Mouse (Mus musculus) cortical plate, adult 2 months (tissue): Measurements from ENCODE around the gene Kctd11. TPM values are rescaled to one million over a fixed set of nuclear protein-coding genes. Genes with fewer than 3 reads are reported as not detected.
"Not testable (repeated sequence)": the region's sequence is repeated elsewhere in the genome, so short reads cannot be mapped to it uniquely, and the experiment has no call there.

Experiments
- H3K27ac ChIP-seq: fragments of 200-500 bp; 2 replicates; pipeline ENCODE4 v1.5.1; 2012; ENCODE audit warnings: low read length, control low read depth, inconsistent platforms; ENCODE audit not compliant: insufficient read depth
- H3K4me1 ChIP-seq: fragments of 200-500 bp; 2 replicates; pipeline ENCODE4 v1.6.1; 2011; ENCODE audit warnings: low read length; ENCODE audit not compliant: control insufficient read depth, insufficient read depth
- H3K4me3 ChIP-seq: fragments of 200-500 bp; 2 replicates; pipeline ENCODE4 v1.5.1; 2011; ENCODE audit warnings: mild to moderate bottlenecking, low read length, control low read depth; ENCODE audit not compliant: insufficient read depth
- CTCF ChIP-seq: fragments of 200-500 bp; IDR thresholded peaks from 2 replicates; pipeline ENCODE4 v1.5.1; 2011; ENCODE audit warnings: mild to moderate bottlenecking, control low read depth, low read length; ENCODE audit not compliant: insufficient read depth; ENCODE audit errors: extremely low read depth
- POLR2A ChIP-seq: fragments of 200-500 bp; IDR thresholded peaks from 2 replicates; pipeline ENCODE4 v1.6.1; 2011; ENCODE audit warnings: mild to moderate bottlenecking, low read length, control low read depth; ENCODE audit not compliant: insufficient read depth; ENCODE audit errors: extremely low read depth
- polyA plus RNA-seq: library from polyadenylated mRNA; depleted of rRNA; stranded (reverse); fragments of >200 nt; gene quantifications from 2 replicates; pipeline ENCODE4 v1.2.3, GENCODE M21; 2012; rRNA removed

The Kctd11 gene
- 1.5 and 1.7 TPM in 2 replicates for polyA plus RNA-seq

DNA sequence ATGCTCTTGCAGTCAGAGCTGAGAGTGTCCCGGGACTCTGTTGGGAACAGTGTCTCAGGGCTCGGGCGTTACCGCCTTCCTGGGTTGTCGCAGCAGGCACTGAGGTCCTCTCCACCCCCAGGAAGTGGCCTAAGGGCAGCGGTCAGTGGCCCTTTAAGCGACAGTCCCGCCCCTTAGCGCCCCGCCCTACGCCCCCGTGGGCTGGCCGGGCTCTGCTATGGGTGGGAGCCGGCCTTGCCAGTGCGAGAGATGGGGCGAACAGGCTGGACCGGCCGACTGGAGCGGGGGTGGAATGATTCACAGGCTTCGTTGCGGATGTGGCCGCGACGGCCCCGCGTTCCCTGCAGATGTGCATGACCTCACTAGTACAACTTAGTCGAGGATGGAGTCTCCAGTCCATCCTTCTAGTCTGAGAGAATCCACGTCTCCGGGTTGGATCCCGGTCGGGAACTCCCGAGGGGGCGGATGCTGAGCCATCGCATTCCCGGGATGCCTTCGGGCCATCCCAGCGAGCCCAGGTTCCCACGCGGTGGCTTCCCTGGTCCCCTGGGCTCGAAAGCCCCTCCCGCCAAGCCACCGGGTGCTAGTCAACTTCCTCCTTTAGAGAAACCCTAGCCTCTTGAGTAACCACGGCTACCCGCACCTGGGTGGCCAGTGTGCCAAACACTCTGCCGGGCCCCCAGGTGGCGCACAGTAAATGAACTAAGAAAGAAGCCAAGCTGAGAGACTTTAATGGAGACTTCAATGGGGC, at the start of gene Kctd11:
Gene Kctd11, minus strand, starts transcription at position 554 of the 751 bp plus-strand sequence.
- H3K4me1 ChIP-seq = no peaks in the 10 kb centered on the region
- TF ChIP-seq CTCF (no peak), POLR2A (peak; percentile 70)
- H3K4me3 ChIP-seq = peak within 1 kb of the TSS; percentile 33
- peak within 1 kb of the TSS; percentile 51 for H3K27ac ChIP-seq

DNA sequence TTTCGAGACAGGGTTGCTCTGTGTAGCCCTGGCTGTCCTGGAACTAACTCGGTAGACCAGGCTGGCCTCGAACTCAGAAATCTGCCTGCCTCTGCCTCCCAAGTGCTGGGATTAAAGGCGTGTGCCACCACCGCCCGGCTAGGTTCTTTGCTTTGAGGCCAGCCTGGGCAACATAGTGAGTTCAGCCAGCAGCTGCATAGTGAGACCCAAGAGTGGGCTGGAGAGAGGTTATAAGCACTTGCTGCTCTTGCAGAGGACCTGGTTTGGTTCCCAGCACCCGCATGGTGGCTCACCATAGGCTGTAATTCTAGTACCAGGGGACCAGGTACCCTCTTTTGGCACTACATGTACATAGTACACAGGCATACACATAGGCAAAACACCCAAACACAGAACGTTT, 49.0 kb upstream of the Kctd11 start:
- not testable (repeated sequence) for H3K4me3 ChIP-seq, H3K27ac ChIP-seq, H3K4me1 ChIP-seq

DNA sequence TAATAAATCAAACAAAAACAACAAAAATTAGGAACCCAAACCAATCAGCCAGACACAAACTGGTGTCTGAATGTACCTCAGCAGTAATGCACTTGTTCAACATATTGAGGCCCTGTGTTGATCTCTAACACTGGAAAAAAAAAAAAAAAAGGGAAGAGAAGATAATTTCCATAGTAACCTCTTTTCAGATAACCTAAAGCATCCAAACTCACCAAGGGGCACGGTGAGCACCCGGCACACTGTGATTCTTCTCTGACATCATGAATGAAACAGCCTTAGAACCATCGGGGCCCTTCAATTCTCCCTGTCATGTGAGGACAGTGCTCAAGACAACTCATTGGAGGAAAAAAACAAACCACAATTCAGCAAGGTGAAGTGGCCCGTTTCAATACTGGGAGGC, 48.5 kb upstream of the Kctd11 start:
- TF ChIP-seq POLR2A = no peak
- TF ChIP-seq CTCF = no peak
- Histone ChIP-seq H3K4me3 (no peak overlapping the region), H3K4me1 (no peaks in the 10 kb centered on the region), H3K27ac (no peak overlapping the region)

DNA sequence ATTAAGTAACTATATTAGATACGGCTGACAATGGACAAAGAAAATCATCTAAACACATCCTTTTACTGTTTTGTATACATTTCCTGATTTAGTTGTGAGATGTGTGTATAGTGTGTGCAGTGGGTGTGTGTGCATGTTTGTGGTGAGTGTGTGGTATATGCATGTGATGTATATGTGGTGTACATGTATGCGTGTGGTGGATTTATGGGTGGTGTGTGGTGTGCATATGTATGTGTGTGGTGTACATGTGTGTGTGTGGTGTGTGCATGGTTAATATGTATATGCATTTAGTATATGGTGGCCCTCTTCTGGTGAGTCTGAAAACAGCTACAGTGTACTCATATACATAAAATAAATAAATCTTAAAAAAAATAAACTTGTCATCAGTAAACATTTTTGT, 46.3 kb upstream of the Kctd11 start:
- Histone ChIP-seq H3K4me3 (no peak overlapping the region), H3K27ac (no peak overlapping the region), H3K4me1 (no peaks in the 10 kb centered on the region)
- no peak for TF ChIP-seq CTCF
- no peak for TF ChIP-seq POLR2A

DNA sequence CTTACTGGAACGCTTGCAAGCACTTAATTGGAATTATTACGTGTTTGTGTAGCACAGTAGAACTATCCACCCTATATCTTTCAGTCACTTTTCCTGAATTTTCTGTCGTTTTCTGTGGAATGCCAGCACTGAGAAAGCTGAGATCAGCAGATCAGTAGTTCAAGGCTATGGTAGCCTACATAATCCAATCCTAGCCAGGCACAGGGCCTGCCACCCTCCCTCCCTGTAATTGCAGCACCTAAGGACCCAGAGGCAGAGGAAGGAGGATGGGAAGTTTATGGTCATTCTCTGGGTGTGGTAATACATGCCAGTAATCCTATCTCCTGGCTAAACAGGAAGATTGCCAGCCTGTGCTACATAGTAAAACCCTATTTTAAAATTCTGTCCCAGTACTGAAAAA, 41.6 kb upstream of the Kctd11 start:
- H3K27ac ChIP-seq = no peak overlapping the region
- peaks cover 1% of the 10 kb centered on the region for H3K4me1 ChIP-seq
- TF ChIP-seq POLR2A = no peak
- TF ChIP-seq CTCF = no peak
- H3K4me3 ChIP-seq = no peak overlapping the region

GRCm38 (mm10) chr11:69922012-69922756, 41.0 kb upstream of the Kctd11 start:
- peaks cover 1% of the 10 kb centered on the region for H3K4me1 ChIP-seq
- H3K4me3 ChIP-seq = peak overlapping the region; percentile 54
- TF ChIP-seq POLR2A (no peak), CTCF (no peak)
- H3K27ac ChIP-seq = peak overlapping the region; percentile 26; the same call in 1 of the 2 replicates

GRCm38 (mm10) chr11:69921114-69922011, 40.2 kb upstream of the Kctd11 start, which contains the start of gene Eif5a:
TSS of gene Eif5a (minus strand) at chr11:69921958.
- Histone ChIP-seq H3K4me1 (peaks cover 1% of the 10 kb centered on the region), H3K4me3 (peak within 1 kb of the TSS; percentile 54), H3K27ac (peak within 1 kb of the TSS; percentile 92)
- TF ChIP-seq CTCF = peak; percentile 41; the same call in 1 of the 2 replicates
- TF ChIP-seq POLR2A = peak; percentile 93

GRCm38 (mm10) chr11:69920266-69921031, 39.2 kb upstream of the Kctd11 start:
- Histone ChIP-seq H3K27ac (peak overlapping the region; percentile 92), H3K4me1 (peaks cover 1% of the 10 kb centered on the region), H3K4me3 (peak overlapping the region; percentile 52)
- TF ChIP-seq CTCF = no peak
- TF ChIP-seq POLR2A = no peak
